Mouse (Mus musculus): ENCODE data around the gene Olfr476. TPM values are rescaled to one million over a fixed set of nuclear protein-coding genes. Genes with fewer than 3 reads are reported as not detected.
"Not testable (repeated sequence)": the region's sequence is repeated elsewhere in the genome, so short reads cannot be mapped to it uniquely, and the experiment has no call there.

Gene Olfr476
- not detected for total RNA-seq (2021)
- long read RNA-seq, experiment 1: 0 reads
- long read RNA-seq, experiment 2: 0 reads

DNA sequence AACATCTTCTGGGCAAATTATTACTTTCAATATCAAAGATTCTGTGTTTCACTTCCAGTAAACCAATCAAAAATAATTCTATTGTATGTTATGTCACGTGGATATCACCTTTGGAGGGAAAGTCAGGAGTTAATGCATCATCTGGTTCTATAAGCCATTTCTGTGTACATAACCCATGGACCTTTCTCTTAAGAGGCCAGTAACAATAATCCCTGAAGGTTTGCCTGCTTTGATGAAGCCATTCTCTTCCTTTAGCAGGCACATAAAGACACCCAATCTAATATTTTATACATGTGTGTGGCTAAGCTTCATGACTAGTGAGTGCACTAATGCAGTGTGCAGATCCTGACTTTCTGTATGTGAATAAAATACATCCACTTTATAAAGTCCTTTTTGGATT lies at the start of gene Olfr476:
Gene Olfr476, plus strand, starts transcription at position 301 of the 400 bp plus-strand sequence.
- DNase-seq (ENCODE audit: low spot score in 2 of 2): no peak

DNA sequence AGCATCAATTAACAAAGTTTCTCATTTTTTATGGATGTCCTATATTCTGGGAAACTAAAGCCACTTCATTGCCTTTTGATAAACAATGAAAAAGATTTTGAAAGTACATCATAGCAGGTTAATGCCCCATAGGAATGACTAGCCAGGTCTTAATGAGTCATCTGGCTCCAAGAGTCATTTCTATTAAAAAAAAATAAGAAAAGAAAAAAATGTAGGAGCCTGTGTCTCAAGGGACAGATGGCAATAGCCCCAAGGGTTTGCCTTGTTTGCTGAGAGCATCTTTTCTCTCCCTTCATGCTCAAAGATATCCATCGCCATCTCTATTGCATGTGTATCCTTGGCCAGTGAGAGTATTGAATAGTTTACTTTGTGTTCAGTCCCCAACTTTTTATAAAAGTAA lies 34.5 kb upstream of the Olfr476 start, which contains the start of gene Olfr473:
Gene Olfr473, plus strand, starts transcription at position 301 of the 400 bp plus-strand sequence.
- no peak for DNase-seq (ENCODE audit: low spot score in 2 of 2)

DNA sequence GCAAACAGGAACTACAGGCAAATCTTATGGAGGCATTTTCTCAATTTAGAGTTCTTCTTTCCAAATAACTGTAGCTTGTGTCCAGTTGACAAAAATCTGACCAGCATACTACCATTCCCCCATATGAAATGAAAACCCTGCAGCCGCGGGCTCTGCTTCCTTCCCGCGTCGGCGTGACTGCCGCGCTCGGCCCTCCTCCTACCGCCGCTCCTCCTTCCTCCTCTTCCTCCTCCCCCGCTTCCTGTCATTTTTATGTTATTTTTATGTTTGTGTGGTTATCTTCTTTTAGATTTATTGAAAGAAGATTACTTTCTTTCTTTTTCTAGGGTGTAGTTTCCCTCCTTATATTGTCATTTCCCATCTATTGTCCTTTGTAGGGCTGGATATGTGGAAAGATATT lies 12.1 kb upstream of the Olfr476 start:
- not testable (repeated sequence) for DNase-seq (ENCODE audit: low spot score in 2 of 2)

DNA sequence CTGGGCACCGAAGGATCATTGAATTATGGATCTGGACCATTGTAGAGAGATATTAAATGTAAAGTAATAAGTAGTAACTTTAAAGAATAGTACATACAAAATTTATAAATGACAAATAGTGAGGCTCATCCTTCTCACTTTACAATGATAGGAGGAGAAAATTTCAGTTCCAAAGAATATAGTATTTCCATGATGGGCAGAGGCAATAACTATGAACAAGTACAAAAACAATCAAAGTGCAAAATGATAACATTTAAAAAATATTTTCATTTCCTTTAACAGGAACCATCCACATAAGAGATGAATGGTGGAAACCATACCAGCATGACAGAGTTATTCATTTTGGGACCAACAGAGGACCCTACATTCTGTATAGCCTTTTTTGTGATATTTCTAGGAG lies 10.3 kb upstream of the Olfr476 start, which contains the start of gene Olfr474:
Gene Olfr474, plus strand, starts transcription at position 301 of the 400 bp plus-strand sequence.
- no peak for DNase-seq (ENCODE audit: low spot score in 2 of 2)

GRCm38 (mm10) chr7:107986393-107986792 lies 21.8 kb downstream of the Olfr476 start, which contains the start of gene Olfr477:
Gene Olfr477 (plus strand): TSS chr7:107986693.
- DNase-seq (ENCODE audit: low spot score in 2 of 2): no peak

DNA sequence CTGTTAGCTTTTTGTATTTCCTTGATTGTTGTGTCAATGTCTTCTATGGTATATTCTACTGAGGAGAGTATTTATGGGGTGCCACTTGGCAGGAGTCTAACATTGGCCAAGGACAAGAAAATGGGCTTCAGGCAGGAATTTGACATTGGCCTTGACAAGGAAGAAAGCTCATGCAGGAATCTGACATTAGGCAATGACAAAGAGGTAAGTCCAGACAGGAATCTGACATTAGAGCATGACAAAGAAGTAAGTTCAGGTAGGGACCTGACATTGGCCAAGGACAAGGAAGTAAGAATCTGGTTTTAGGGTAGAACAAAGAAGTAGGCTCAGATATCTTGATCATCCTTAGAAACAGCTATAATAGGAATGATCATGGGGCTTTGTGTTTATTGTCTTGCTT lies 49.7 kb downstream of the Olfr476 start:
- not testable (repeated sequence) for DNase-seq (ENCODE audit: low spot score in 2 of 2)

Other genes with a start within 250 kb of the Olfr476 start
- gene Cyb5r2, start 206.8 kb upstream of the Olfr476 start, total RNA-seq (2021): not detected
- not detected for gene Ovch2, start 163.6 kb upstream of the Olfr476 start, total RNA-seq (2021)
- gene Olfr467, start 152.5 kb upstream of the Olfr476 start, total RNA-seq (2021): not detected
- gene Olfr469, start 139.3 kb upstream of the Olfr476 start, total RNA-seq (2021): not detected
- gene Olfr470, start 117.3 kb upstream of the Olfr476 start, total RNA-seq (2021): not detected
- gene Olfr472, start 66.9 kb upstream of the Olfr476 start, total RNA-seq (2021): not detected
- not detected for gene Olfr473, start 34.4 kb upstream of the Olfr476 start, total RNA-seq (2021)
- gene Olfr474, start 10.2 kb upstream of the Olfr476 start, total RNA-seq (2021): not detected
- not detected for gene Olfr477, start 21.9 kb downstream of the Olfr476 start, total RNA-seq (2021)
- gene Olfr478, start 69.2 kb downstream of the Olfr476 start, total RNA-seq (2021): not detected
- not detected for gene Olfr479, start 85.9 kb downstream of the Olfr476 start, total RNA-seq (2021)
- gene Olfr480, start 102.5 kb downstream of the Olfr476 start, total RNA-seq (2021): not detected
- not detected for gene Olfr481, start 115.1 kb downstream of the Olfr476 start, total RNA-seq (2021)
- gene Olfr482, start 132.8 kb downstream of the Olfr476 start, total RNA-seq (2021): 1 to 10 TPM; 1.9 to 2.2 TPM
- gene Olfr483, start 136.0 kb downstream of the Olfr476 start, total RNA-seq (2021): not detected
- not detected for gene Olfr484, start 162.6 kb downstream of the Olfr476 start, total RNA-seq (2021)
- not detected for gene Olfr485, start 195.1 kb downstream of the Olfr476 start, total RNA-seq (2021)
- gene Olfr486, start 207.9 kb downstream of the Olfr476 start, total RNA-seq (2021): not detected
- not detected for gene Olfr487, start 249.8 kb downstream of the Olfr476 start, total RNA-seq (2021)